Mouse (Mus musculus): ENCODE measurements at regions not wholly inside any gene's neighbourhood (a gene's known extent, or its start where the extent isn't known, plus 50 kb on each side); places are given as distances from the start of the nearest gene placed in this dataset.

GRCm38 (mm10) chr7:129987119-129987665 lies 395.5 kb downstream of the Wdr11 start:
- DNase-seq: no peak

- no peak for DNase-seq
These were observed 396.1 kb downstream of the Wdr11 start for GRCm38 (mm10) chr7:129987713-129988112.

GRCm38 (mm10) chr7:129993446-129994223 lies 402.0 kb downstream of the Wdr11 start:
- DNase-seq: no peak

GRCm38 (mm10) chr7:129995529-129995928 lies 403.9 kb downstream of the Wdr11 start:
- DNase-seq: no peak

GRCm38 (mm10) chr7:130001064-130001463 lies 409.4 kb downstream of the Wdr11 start:
- peak; percentile 39 to 47 for DNase-seq

GRCm38 (mm10) chr7:130002002-130002401 lies 410.3 kb downstream of the Wdr11 start:
- DNase-seq: no peak

GRCm38 (mm10) chr7:130005406-130005805 lies 413.7 kb downstream of the Wdr11 start:
- no peak for DNase-seq

- no peak for DNase-seq
These were observed 416.4 kb downstream of the Wdr11 start for GRCm38 (mm10) chr7:130007993-130008583.

GRCm38 (mm10) chr7:130008591-130009418 lies 417.1 kb downstream of the Wdr11 start:
- DNase-seq: no peak

GRCm38 (mm10) chr7:130012067-130012466 lies 420.4 kb downstream of the Wdr11 start:
- DNase-seq: no peak

GRCm38 (mm10) chr7:130013109-130013508 lies 421.4 kb downstream of the Wdr11 start:
- no peak for DNase-seq

- DNase-seq: no peak
These were observed 422.9 kb downstream of the Wdr11 start for GRCm38 (mm10) chr7:130014609-130015008.

GRCm38 (mm10) chr7:130015375-130016014 lies 423.8 kb downstream of the Wdr11 start:
- DNase-seq: no peak

- DNase-seq: no peak
These were observed 424.6 kb downstream of the Wdr11 start for GRCm38 (mm10) chr7:130016015-130016874.

- no peak for DNase-seq
These were observed 427.2 kb downstream of the Wdr11 start for GRCm38 (mm10) chr7:130018891-130019290.

GRCm38 (mm10) chr7:130028945-130029344 lies 437.3 kb downstream of the Wdr11 start:
- no peak for DNase-seq

GRCm38 (mm10) chr7:130030711-130031110 lies 439.0 kb downstream of the Wdr11 start:
- DNase-seq: no peak

- no peak for DNase-seq
These were observed 444.6 kb downstream of the Wdr11 start for GRCm38 (mm10) chr7:130036235-130036634.

GRCm38 (mm10) chr7:130036845-130037572 lies 445.3 kb downstream of the Wdr11 start:
- DNase-seq: no peak

- no peak for DNase-seq
These were observed 445.9 kb downstream of the Wdr11 start for GRCm38 (mm10) chr7:130037573-130037925.

- DNase-seq: no peak
These were observed 448.9 kb downstream of the Wdr11 start for GRCm38 (mm10) chr7:130040596-130040995.

Data from layer of hippocampus, postnatal 36 days (tissue).